Mouse (Mus musculus) kidney, postnatal 4 days (tissue): ENCODE data around the gene Bfsp1.
A peak's percentile ranks its signal among the peaks of the same experiment; 100 is the strongest.

Source experiments
- DNase-seq, 2 experiments: peaks; one replicate each; pipeline ENCODE4 v3.0.0; 2021; ENCODE audit warnings: mixed read lengths in 2 of 2

Gene Bfsp1

GRCm38 (mm10) chr2:143852295-143853275 is 10.4 kb downstream of the Bfsp1 start:
- no peak for DNase-seq

- DNase-seq = no peak
Observed at GRCm38 (mm10) chr2:143851354-143852221, 11.4 kb downstream of the Bfsp1 start.

- no peak for DNase-seq
Observed at GRCm38 (mm10) chr2:143847291-143847690, 15.7 kb downstream of the Bfsp1 start.

- peak; percentile 26 to 64 for DNase-seq
Observed at GRCm38 (mm10) chr2:143846799-143847198, 16.2 kb downstream of the Bfsp1 start.

- no peak for DNase-seq
Observed at GRCm38 (mm10) chr2:143844779-143845178, 18.2 kb downstream of the Bfsp1 start.

- DNase-seq = no peak
Observed at GRCm38 (mm10) chr2:143841536-143841935, 21.4 kb downstream of the Bfsp1 start.

GRCm38 (mm10) chr2:143840895-143841294 is 22.1 kb downstream of the Bfsp1 start:
- no peak for DNase-seq

GRCm38 (mm10) chr2:143839458-143839857 is 23.5 kb downstream of the Bfsp1 start:
- no peak for DNase-seq

- DNase-seq = peak; percentile 41 to 55
Observed at GRCm38 (mm10) chr2:143838698-143839097, 24.3 kb downstream of the Bfsp1 start.

- DNase-seq = peak; percentile 78 to 81
Observed at GRCm38 (mm10) chr2:143837291-143837701, 25.7 kb downstream of the Bfsp1 start.

GRCm38 (mm10) chr2:143835820-143836219 is 27.2 kb downstream of the Bfsp1 start:
- DNase-seq = no peak

- DNase-seq = no peak
Observed at GRCm38 (mm10) chr2:143834082-143834481, 28.9 kb downstream of the Bfsp1 start.

GRCm38 (mm10) chr2:143832721-143833120 is 30.3 kb downstream of the Bfsp1 start:
- DNase-seq = no peak

- no peak for DNase-seq
Observed at GRCm38 (mm10) chr2:143831645-143832044, 31.3 kb downstream of the Bfsp1 start.

GRCm38 (mm10) chr2:143813461-143813860 is 49.5 kb downstream of the Bfsp1 start:
- no peak for DNase-seq

- no peak for DNase-seq
Observed at GRCm38 (mm10) chr2:143812262-143812661, 50.7 kb downstream of the Bfsp1 start.

GRCm38 (mm10) chr2:143808789-143809188 is 54.2 kb downstream of the Bfsp1 start:
- DNase-seq = peak; percentile 17 to 29

GRCm38 (mm10) chr2:143806924-143807664 is 55.9 kb downstream of the Bfsp1 start:
- DNase-seq = no peak

GRCm38 (mm10) chr2:143806140-143806923 is 56.6 kb downstream of the Bfsp1 start:
- DNase-seq = peak; percentile 42 to 64

GRCm38 (mm10) chr2:143801097-143801496 is 61.9 kb downstream of the Bfsp1 start:
- DNase-seq = no peak

GRCm38 (mm10) chr2:143796335-143797013 is 66.5 kb downstream of the Bfsp1 start:
- DNase-seq = no peak
